Mouse (Mus musculus) megakaryocyte progenitor cell, adult 5-6 weeks (primary cell): ENCODE results near the gene Lpcat4. TPM values are rescaled to one million over a fixed set of nuclear protein-coding genes. Genes with fewer than 3 reads are reported as not detected.
A peak's percentile ranks its signal among the peaks of the same experiment; 100 is the strongest.
"Not testable (repeated sequence)": the region's sequence is repeated elsewhere in the genome, so short reads cannot be mapped to it uniquely, and the experiment has no call there.

Experiments used
- ATAC-seq: replicated peaks from 2 replicates; pipeline ENCODE4 v1.8.0; 2016; ENCODE audit warnings: mild to moderate bottlenecking, moderate TSS enrichment, inconsistent platforms; ENCODE audit not compliant: poor library complexity
- total RNA-seq, 2 experiments: library from RNA; stranded (forward) in 1 of 2; stranded (reverse) in 1 of 2; fragments of 157-497, 149-512 nt in 1 of 2; fragments of 200-1000 nt in 1 of 2; gene quantifications; 2 replicates each; pipeline versions ENCODE4 v1.2.3 to v1.2.4; 2015 to 2017

Gene Lpcat4
- total RNA-seq, 2 experiments from 2014 or later, result 8.5 to 20.5 TPM

- ATAC-seq, result 0 out of 2 replicates have a peak, but pooled peaks have one; percentile 11
Observed at GRCm38 (mm10) chr2:112259241-112259962, 20.1 kb downstream of the Lpcat4 start, which contains the start of gene Nutm1. Gene Nutm1 (minus strand): TSS chr2:112259291.

- ATAC-seq, result peak; percentile 56
Observed at GRCm38 (mm10) chr2:112261748-112262653, 22.7 kb downstream of the Lpcat4 start, which contains the start of gene Nop10. Gene Nop10 (plus strand): TSS chr2:112261926.

- ATAC-seq, result peak; percentile 27
Observed at GRCm38 (mm10) chr2:112262779-112263295, 23.6 kb downstream of the Lpcat4 start.

GRCm38 (mm10) chr2:112264364-112264763 lies 25.1 kb downstream of the Lpcat4 start:
- no peak for ATAC-seq

- peak; percentile 52 for ATAC-seq
Observed at GRCm38 (mm10) chr2:112265448-112266241, 26.4 kb downstream of the Lpcat4 start, which contains the start of gene Slc12a6. Gene Slc12a6 (plus strand): TSS chr2:112265825.

- peak; percentile 42 for ATAC-seq
Observed at GRCm38 (mm10) chr2:112266242-112266592, 26.9 kb downstream of the Lpcat4 start, which contains the start of gene Gm21985. Gene Gm21985 (plus strand): TSS chr2:112266314.

GRCm38 (mm10) chr2:112266780-112267179 lies 27.5 kb downstream of the Lpcat4 start:
- ATAC-seq, result no peak

- ATAC-seq, result peak; percentile 26
Observed at GRCm38 (mm10) chr2:112267547-112268269, 28.4 kb downstream of the Lpcat4 start.

- ATAC-seq, result no peak
Observed at GRCm38 (mm10) chr2:112270011-112270410, 30.7 kb downstream of the Lpcat4 start.

- ATAC-seq, result peak; percentile 63
Observed at GRCm38 (mm10) chr2:112272909-112273308, 33.6 kb downstream of the Lpcat4 start.

- no peak for ATAC-seq
Observed at GRCm38 (mm10) chr2:112273474-112273873, 34.2 kb downstream of the Lpcat4 start.

- ATAC-seq, result no peak
Observed at GRCm38 (mm10) chr2:112276870-112277269, 37.6 kb downstream of the Lpcat4 start.

- ATAC-seq, result no peak
Observed at GRCm38 (mm10) chr2:112282846-112283245, 43.6 kb downstream of the Lpcat4 start.

- peak; percentile 85 for ATAC-seq
Observed at GRCm38 (mm10) chr2:112284363-112285030, 45.2 kb downstream of the Lpcat4 start.

- no peak for ATAC-seq
Observed at GRCm38 (mm10) chr2:112285031-112285390, 45.7 kb downstream of the Lpcat4 start.

GRCm38 (mm10) chr2:112286062-112286461 lies 46.8 kb downstream of the Lpcat4 start:
- ATAC-seq, result not testable (repeated sequence)

- peak; percentile 15 for ATAC-seq
Observed at GRCm38 (mm10) chr2:112287059-112287458, 47.8 kb downstream of the Lpcat4 start.

GRCm38 (mm10) chr2:112289507-112289906 lies 50.2 kb downstream of the Lpcat4 start:
- no peak for ATAC-seq

GRCm38 (mm10) chr2:112292823-112293222 lies 53.6 kb downstream of the Lpcat4 start:
- ATAC-seq, result no peak
